Mouse (Mus musculus) kidney, postnatal 4 days (tissue): Measurements from ENCODE around the gene Nuak1.

ENCODE experiments used
- DNase-seq, 2 experiments: peaks; one replicate each; pipeline ENCODE4 v3.0.0; 2021; ENCODE audit warnings: mixed read lengths in 2 of 2

Gene Nuak1

GRCm38 (mm10) chr10:84329336-84329735 is 111.1 kb downstream of the Nuak1 start:
- DNase-seq: no peak

GRCm38 (mm10) chr10:84324018-84324417 is 116.4 kb downstream of the Nuak1 start:
- DNase-seq: no peak
